Mouse (Mus musculus): Measurements from ENCODE around the gene Klc3. TPM values are rescaled to one million over a fixed set of nuclear protein-coding genes. Genes with fewer than 3 reads are reported as not detected.

The Klc3 gene
- total and polyA plus RNA-seq, 3 experiments: 0.17 to 3.9 TPM; not detected in 1

DNA sequence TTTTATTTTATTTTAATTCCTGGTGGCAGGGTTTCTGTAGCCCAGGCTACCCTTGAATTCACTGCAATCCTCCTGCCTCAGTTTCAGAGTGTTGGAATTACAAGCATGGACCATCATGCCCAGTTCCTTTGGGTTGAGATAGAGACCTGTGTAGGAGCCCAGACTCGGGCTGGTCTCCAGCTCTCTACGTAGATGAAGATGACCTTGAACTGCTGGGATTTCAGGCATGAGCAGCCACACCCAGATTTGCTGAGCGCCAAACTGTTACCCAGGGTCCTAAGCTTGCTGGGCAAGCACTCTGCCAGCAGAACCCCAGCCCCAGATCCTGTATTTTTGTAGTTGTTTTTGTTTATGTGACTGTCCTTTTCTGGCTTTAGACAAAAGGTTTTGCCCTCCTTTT, 9.6 kb upstream of the Klc3 start:
- Histone ChIP-seq H3K9me3 (replicated peaks; ENCODE audit: low read length) (peaks cover 15% of the 10 kb centered on the region), H3K36me3 (replicated peaks in 1 of 2; ENCODE audit: control insufficient read depth in 1 of 2, insufficient read depth in 1 of 2, low read length in 1 of 2) (no peaks in the 10 kb centered on the region), H3K27ac (ENCODE audit: insufficient read depth, low read depth) (no peak overlapping the region), H3K27me3 (replicated peaks) (peaks cover 56% of the 10 kb centered on the region), H3K4me3 (replicated peaks in 1 of 3; ENCODE audit: low read depth in 2 of 3, low read length in 2 of 3, poor library complexity in 1 of 3) (no peak overlapping the region), H3K9ac (ENCODE audit: insufficient read depth, low read depth) (no peak overlapping the region), H3K79me2 (replicated peaks; ENCODE audit: control insufficient read depth, extremely low read depth, insufficient read depth, poor library complexity, severe bottlenecking) (no peaks in the 10 kb centered on the region), H3K4me1 (ENCODE audit: control insufficient read depth in 1 of 2, insufficient read depth in 2 of 2) (peaks cover 5 to 25% of the 10 kb centered on the region in 2 experiments; a peak in 3 of 4 replicates), H3K4me2 (ENCODE audit: insufficient read depth, low read depth, poor library complexity, severe bottlenecking) (no peak overlapping the region)
- TF ChIP-seq IRF4 (IDR thresholded peaks at IDR 0.05; ENCODE audit: low read depth, low read length) (no peak), POLR2AphosphoS2 (IDR thresholded peaks at IDR 0.05; ENCODE audit: low read depth, low read length) (no peak), CTCF (conservative IDR thresholded peaks at IDR 0.05 in 1 of 2, IDR thresholded peaks at IDR 0.05 in 1 of 2; ENCODE audit: low read depth in 2 of 2, low read length in 2 of 2) (no peak), MEF2A (IDR thresholded peaks at IDR 0.05; ENCODE audit: borderline replicate concordance, low read depth, low read length) (no peak), KAT2A (IDR thresholded peaks at IDR 0.05; ENCODE audit: insufficient replicate concordance, low read length) (no peak), SIN3A (IDR thresholded peaks at IDR 0.05; ENCODE audit: low read length) (no peak)
- in situ Hi-C loops (cut with MboI; ENCODE audit: low pct_ligation_motif_present, low pct_unique_long_range_greater_than_20kb, low sequenced_read_pairs) (loop anchor here (25.0 kb wide), 2 partner anchors 149 to 449 kb away; partner anchors contain the start of genes Ceacam16, Gm19345 and Ppp1r37), dilution Hi-C loops (cut with MboI; ENCODE audit: extremely low pct_ligation_motif_present, extremely low pct_unique_long_range_greater_than_20kb, low sequenced_read_pairs) (no loop called here)
- DNase-seq (ENCODE audit: extremely low read depth): no peak

DNA sequence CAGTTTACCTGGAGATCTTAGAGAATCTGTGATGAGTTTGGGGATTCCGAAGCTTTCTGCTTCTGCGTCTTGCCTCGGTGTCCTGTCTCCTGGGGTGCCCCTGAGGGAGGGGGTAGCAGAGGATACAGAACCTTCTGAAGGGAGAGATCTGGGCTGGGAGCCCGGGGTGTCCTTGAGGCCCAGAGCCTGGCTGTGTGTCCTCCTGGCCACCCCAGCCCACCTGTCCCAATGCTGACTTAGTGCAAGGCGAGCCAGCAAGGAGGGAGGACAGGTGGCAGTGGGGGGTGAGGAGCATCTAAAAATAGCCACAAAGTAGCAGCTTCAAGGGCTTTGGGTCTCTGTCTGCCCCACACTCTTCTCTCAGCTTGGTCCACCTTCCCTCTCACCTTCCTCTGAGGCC, 7.9 kb upstream of the Klc3 start:
- TF ChIP-seq SIN3A (IDR thresholded peaks at IDR 0.05; ENCODE audit: low read length) (no peak), CHD1 (IDR thresholded peaks at IDR 0.05; ENCODE audit: low read depth, low read length) (no peak), ZKSCAN1 (IDR thresholded peaks at IDR 0.05; ENCODE audit: borderline replicate concordance, low read depth, low read length) (no peak), CHD2 (IDR thresholded peaks at IDR 0.05; ENCODE audit: low read length) (no peak), MYC (IDR thresholded peaks at IDR 0.05; ENCODE audit: low read depth, low read length) (no peak), USF1 (IDR thresholded peaks at IDR 0.05; ENCODE audit: low read depth, low read length) (no peak), MAX (IDR thresholded peaks at IDR 0.05; ENCODE audit: low read length) (no peak), NELFE (IDR thresholded peaks at IDR 0.05; ENCODE audit: low read depth, low read length) (no peak)
- H3K27me3 ChIP-seq (replicated peaks): peaks cover 55% of the 10 kb centered on the region
- H3K36me3 ChIP-seq (replicated peaks in 1 of 2; ENCODE audit: control insufficient read depth in 1 of 2, insufficient read depth in 1 of 2, low read length in 1 of 2): no peaks in the 10 kb centered on the region
- H3K4me3 ChIP-seq (replicated peaks in 1 of 3; ENCODE audit: low read depth in 2 of 3, low read length in 2 of 3, poor library complexity in 1 of 3): no peak overlapping the region
- no peak overlapping the region for H3K9ac ChIP-seq (ENCODE audit: insufficient read depth, low read depth)
- DNase-seq (ENCODE audit: extremely low read depth): no peak
- no peak overlapping the region for H3K4me2 ChIP-seq (ENCODE audit: insufficient read depth, low read depth, poor library complexity, severe bottlenecking)
- in situ Hi-C loops (cut with MboI; ENCODE audit: low pct_ligation_motif_present, low pct_unique_long_range_greater_than_20kb, low sequenced_read_pairs): loop anchor here (25.0 kb wide), 2 partner anchors 151 to 451 kb away; partner anchors contain the start of genes Ceacam16, Gm19345 and Ppp1r37
- dilution Hi-C loops (cut with MboI; ENCODE audit: extremely low pct_ligation_motif_present, extremely low pct_unique_long_range_greater_than_20kb, low sequenced_read_pairs): no loop called here
- H3K27ac ChIP-seq (ENCODE audit: insufficient read depth, low read depth): no peak overlapping the region
- H3K4me1 ChIP-seq (ENCODE audit: control insufficient read depth in 1 of 2, insufficient read depth in 2 of 2): peaks cover 5 to 25% of the 10 kb centered on the region in 2 experiments; a peak in 3 of 4 replicates
- H3K9me3 ChIP-seq (replicated peaks; ENCODE audit: low read length): peaks cover 15% of the 10 kb centered on the region
- no peaks in the 10 kb centered on the region for H3K79me2 ChIP-seq (replicated peaks; ENCODE audit: control insufficient read depth, extremely low read depth, insufficient read depth, poor library complexity, severe bottlenecking)

DNA sequence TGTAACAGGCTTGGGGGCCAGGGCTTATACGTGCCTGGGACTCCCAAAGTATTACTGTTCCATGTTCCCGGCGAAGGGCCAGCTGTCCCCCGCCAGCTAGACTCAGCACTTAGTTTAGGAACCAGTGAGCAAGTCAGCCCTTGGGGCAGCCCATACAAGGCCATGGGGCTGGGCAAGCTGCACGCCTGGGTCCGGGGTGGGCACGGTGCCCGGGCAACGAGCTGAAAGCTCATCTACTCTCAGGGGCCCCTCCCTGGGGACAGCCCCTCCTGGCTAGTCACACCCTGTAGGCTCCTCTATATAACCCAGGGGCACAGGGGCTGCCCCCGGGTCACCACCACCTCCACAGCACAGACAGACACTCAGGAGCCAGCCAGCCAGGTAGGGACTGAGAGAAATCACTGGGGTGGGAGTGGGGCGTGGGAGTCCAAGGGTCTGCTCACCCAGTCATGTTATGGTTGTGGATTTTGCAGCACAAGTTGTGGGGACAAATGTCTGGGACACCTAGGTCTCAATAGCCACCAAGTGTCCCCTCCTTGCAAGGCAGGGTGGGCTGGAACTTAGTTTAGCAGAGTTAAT, 7.0 kb upstream of the Klc3 start:
- TF ChIP-seq USF2 (conservative IDR thresholded peaks at IDR 0.05; ENCODE audit: low read depth, low read length) (no peak), NELFE (IDR thresholded peaks at IDR 0.05; ENCODE audit: low read depth, low read length) (no peak)
- in situ Hi-C loops (cut with MboI; ENCODE audit: low pct_ligation_motif_present, low pct_unique_long_range_greater_than_20kb, low sequenced_read_pairs): loop anchor here (25.0 kb wide), 2 partner anchors 151 to 451 kb away; partner anchors contain the start of genes Ceacam16, Gm19345 and Ppp1r37
- Histone ChIP-seq H3K4me2 (ENCODE audit: insufficient read depth, low read depth, poor library complexity, severe bottlenecking) (no peak overlapping the region), H3K27ac (ENCODE audit: insufficient read depth, low read depth) (no peak overlapping the region), H3K4me1 (ENCODE audit: control insufficient read depth in 1 of 2, insufficient read depth in 2 of 2) (peaks cover 5 to 25% of the 10 kb centered on the region in 2 experiments; a peak in 3 of 4 replicates), H3K9me3 (replicated peaks; ENCODE audit: low read length) (peaks cover 15% of the 10 kb centered on the region), H3K4me3 (replicated peaks in 1 of 3; ENCODE audit: low read depth in 2 of 3, low read length in 2 of 3, poor library complexity in 1 of 3) (no peak overlapping the region), H3K79me2 (replicated peaks; ENCODE audit: control insufficient read depth, extremely low read depth, insufficient read depth, poor library complexity, severe bottlenecking) (no peaks in the 10 kb centered on the region), H3K36me3 (replicated peaks in 1 of 2; ENCODE audit: control insufficient read depth in 1 of 2, insufficient read depth in 1 of 2, low read length in 1 of 2) (no peaks in the 10 kb centered on the region), H3K27me3 (replicated peaks) (peaks cover 51% of the 10 kb centered on the region), H3K9ac (ENCODE audit: insufficient read depth, low read depth) (no peak overlapping the region)
- dilution Hi-C loops (cut with MboI; ENCODE audit: extremely low pct_ligation_motif_present, extremely low pct_unique_long_range_greater_than_20kb, low sequenced_read_pairs): no loop called here
- DNase-seq (ENCODE audit: extremely low read depth): no peak
